Mouse (Mus musculus) brown adipose tissue, adult 24 weeks (tissue): ENCODE data around the gene Cpm. TPM values are rescaled to one million over a fixed set of nuclear protein-coding genes. Genes with fewer than 3 reads are reported as not detected.

Experiments
- H3K27ac ChIP-seq: fragments of 200-500 bp; replicated peaks from 2 replicates; pipeline ENCODE4 v1.5.1; 2012; ENCODE audit warnings: low read depth, mild to moderate bottlenecking, low read length
- H3K4me1 ChIP-seq: fragments of 200-500 bp; 2 replicates; pipeline ENCODE4 v1.6.1; 2012; ENCODE audit warnings: low read length, mixed read lengths; ENCODE audit not compliant: control insufficient read depth, insufficient read depth, insufficient read length
- H3K4me3 ChIP-seq: fragments of 200-500 bp; 2 replicates; pipeline ENCODE4 v1.5.1; 2012; ENCODE audit warnings: low read depth, mild to moderate bottlenecking, low read length, moderate library complexity; ENCODE audit not compliant: insufficient read depth
- polyA plus RNA-seq: library from polyadenylated mRNA; stranded (reverse); fragments of >200 nt; gene quantifications from 2 replicates; pipeline ENCODE4 v1.2.4, GENCODE M21; 2012; ENCODE audit not compliant: missing spikeins, insufficient read depth, insufficient read length

Cpm gene
- polyA plus RNA-seq, 1 experiment: 1.1 TPM

DNA sequence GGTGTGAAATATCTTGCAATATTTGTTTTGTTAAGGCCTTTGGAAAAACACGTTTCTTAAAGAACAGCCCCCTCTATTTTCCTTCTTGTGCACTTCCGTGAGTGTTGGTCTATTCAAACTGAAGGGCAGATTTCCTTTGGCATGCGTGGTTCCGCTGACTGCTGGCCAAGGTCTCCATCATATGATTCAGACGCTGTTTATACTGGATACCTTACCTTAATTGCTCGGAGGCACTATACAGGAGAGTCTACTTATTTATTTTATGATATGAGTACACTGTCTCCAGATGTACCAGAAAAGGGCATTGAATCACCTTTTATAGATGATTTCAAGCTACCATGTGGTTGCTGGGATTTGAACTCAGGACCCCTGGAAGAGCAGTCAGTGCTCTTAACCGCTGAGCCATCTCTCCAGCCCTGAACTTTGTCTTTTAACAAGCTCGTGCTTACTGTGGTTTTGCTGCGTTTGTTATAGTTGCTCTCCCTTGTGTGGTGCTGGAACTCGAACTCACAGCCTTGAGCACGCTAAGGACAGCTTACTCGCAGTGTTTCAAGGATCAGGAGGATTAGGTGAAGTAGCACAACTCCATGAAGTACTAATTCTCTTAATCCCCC lies 20.8 kb downstream of the Cpm start:
- no peak overlapping the region for H3K27ac ChIP-seq
- no peak overlapping the region for H3K4me3 ChIP-seq
- no peaks in the 10 kb centered on the region for H3K4me1 ChIP-seq

DNA sequence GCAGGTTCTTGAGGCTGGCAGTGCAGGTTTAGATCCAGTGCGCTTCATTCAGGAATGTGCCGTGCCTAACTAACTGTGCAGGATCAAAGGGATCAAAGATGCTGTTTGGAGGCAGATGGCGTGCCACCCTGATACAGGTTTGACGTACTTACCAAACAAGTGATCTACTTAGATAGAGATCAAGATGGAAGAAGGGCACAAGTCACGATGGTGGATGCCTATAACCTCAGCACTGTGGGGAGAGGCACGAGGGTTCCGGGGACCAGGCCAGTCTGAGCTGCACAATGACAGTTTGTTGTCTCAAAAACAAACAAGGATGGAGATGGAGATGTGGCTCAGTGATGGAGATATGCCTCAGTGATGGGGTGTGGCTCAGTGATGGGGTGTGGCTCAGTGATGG lies 21.4 kb downstream of the Cpm start:
- H3K4me3 ChIP-seq: no peak overlapping the region
- H3K4me1 ChIP-seq: no peaks in the 10 kb centered on the region
- no peak overlapping the region for H3K27ac ChIP-seq

DNA sequence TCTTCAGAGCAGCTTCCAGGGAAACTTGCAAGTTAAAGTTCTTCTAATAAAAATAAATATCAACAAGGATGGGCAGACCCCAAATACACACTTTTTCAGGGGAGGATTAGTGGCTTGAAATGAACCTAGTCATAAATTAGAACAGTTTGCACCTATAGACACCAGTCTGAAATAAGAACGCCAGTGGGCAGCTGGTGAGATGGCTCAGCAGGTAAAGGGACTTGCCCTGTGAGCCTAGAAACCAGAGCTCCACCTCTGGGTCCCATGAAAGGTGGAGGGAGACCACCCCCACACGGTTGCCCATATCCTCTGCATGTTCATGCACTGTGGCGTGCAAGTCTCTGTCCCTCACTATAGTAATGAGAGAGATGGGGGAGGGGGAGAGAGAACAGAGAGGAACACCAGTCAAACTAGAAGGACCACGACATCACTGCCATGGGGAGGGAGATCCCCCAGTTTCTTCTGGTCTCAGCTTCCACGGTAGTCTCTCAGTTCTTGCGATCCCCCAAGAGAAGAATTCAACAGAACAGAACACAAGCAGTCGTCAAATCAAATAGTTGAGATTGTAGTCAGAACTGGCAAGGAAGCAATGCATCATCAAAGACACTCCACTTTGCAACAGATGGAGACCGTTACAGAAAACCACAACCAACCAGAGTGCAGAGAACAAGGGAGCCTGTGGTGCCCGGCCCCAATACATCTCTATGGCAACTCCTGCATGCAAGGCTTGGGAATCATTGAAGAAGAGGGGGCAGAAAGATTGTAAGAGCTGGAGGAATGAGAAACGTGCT lies 22.5 kb downstream of the Cpm start:
- H3K4me1 ChIP-seq: no peaks in the 10 kb centered on the region
- H3K27ac ChIP-seq: no peak overlapping the region
- no peak overlapping the region for H3K4me3 ChIP-seq

DNA sequence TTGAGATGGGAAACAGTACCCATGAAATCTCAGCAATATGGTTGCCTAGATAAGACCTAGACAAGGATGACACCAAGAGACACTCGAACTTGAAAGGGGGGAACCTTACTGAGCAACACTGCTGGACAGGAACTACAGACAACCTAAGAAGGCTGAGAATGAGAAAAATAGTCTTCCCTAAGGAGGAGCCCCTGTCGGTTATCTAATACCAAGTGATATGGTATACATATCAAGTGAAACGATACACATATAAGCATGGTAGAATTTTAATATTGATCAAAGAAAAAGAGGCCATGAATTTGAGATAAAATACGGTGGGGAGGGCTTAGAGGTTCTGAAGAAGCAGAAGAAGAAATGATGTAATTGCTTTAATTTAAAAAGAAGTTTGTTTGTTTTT lies 23.1 kb downstream of the Cpm start:
- Histone ChIP-seq H3K4me3 (no peak overlapping the region), H3K4me1 (no peaks in the 10 kb centered on the region), H3K27ac (no peak overlapping the region)

GRCm38 (mm10) chr10:117652930-117653778 lies 23.9 kb downstream of the Cpm start:
- H3K4me1 ChIP-seq: no peaks in the 10 kb centered on the region
- H3K27ac ChIP-seq: peak overlapping the region; percentile 34
- no peak overlapping the region for H3K4me3 ChIP-seq

GRCm38 (mm10) chr10:117653779-117654173 lies 24.5 kb downstream of the Cpm start:
- peak overlapping the region; percentile 21; the same call in 1 of the 2 replicates for H3K27ac ChIP-seq
- H3K4me1 ChIP-seq: no peaks in the 10 kb centered on the region

DNA sequence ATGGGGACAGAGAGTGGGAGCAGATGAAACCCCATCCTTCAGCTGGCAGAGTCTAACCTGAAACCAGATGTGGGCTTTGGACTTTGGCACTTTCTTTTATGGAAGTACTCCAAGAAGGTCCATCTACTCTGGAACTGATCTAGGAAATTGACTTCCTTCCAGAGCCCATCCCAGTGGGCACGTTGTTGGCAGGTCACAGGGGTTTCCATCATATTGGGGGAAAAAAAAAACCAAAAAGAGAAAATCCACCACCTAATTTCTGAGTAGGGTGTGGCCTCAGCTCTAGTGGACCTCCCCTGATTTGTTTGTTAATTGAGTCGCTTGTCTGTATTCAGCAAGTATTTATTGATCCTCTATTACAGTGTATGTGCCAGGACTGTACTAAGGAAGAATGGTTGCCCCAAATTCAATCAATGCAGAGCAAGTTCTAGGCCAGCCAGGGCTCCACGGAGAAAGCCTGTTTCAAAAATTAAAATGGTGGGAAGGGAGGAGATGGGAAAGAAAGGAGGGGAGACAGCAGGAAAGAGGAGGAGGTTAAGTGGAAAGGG lies 25.4 kb downstream of the Cpm start:
- H3K4me3 ChIP-seq: no peak overlapping the region
- H3K4me1 ChIP-seq: no peaks in the 10 kb centered on the region
- no peak overlapping the region for H3K27ac ChIP-seq

More at GRCm38 (mm10) chr10:117653779-117654173, 24.5 kb downstream of the Cpm start:
- H3K4me3 ChIP-seq: no peak overlapping the region

DNA sequence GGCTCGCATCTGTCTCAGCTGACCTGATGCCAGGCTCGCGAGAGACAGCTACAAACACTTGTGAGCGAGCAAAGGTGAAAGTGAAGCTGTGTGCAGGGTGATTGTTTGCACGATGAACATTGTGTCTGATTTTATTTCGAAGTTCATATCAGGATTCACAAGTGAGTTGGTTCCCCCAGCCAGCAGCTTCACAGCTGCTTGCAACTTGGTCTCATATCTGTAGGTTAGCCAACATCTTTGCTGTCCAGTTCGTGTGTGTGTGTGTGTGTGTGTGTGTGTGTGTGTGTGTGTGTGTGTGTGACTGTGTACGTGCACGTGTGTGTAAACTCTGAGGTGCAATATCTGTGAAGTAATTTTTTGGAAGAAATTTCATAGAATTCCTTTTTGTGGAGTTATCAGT lies 26.2 kb downstream of the Cpm start:
- no peak overlapping the region for H3K27ac ChIP-seq
- no peak overlapping the region for H3K4me3 ChIP-seq
- H3K4me1 ChIP-seq: no peaks in the 10 kb centered on the region

- H3K4me1 ChIP-seq: no peaks in the 10 kb centered on the region
- no peak overlapping the region for H3K4me3 ChIP-seq
- H3K27ac ChIP-seq: no peak overlapping the region
These were observed 26.8 kb downstream of the Cpm start for GRCm38 (mm10) chr10:117655908-117656661.

DNA sequence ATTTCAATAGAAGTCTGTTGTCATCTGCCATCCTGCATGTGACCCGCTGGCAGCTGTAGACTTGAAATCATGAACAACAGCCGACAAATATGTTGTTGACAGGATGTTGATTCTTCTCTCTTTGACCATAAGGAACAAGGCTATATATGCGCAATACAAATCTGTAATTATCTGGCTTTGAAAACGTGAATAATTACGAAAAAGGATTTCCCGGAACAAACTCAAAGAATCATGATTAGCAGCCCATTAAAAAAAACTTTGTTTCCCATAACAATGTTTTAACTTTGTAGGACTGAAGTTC lies 27.3 kb downstream of the Cpm start:
- no peak overlapping the region for H3K27ac ChIP-seq
- H3K4me3 ChIP-seq: no peak overlapping the region
- no peaks in the 10 kb centered on the region for H3K4me1 ChIP-seq

GRCm38 (mm10) chr10:117656985-117657658 lies 27.8 kb downstream of the Cpm start:
- no peak overlapping the region for H3K27ac ChIP-seq
- no peaks in the 10 kb centered on the region for H3K4me1 ChIP-seq
- H3K4me3 ChIP-seq: no peak overlapping the region

GRCm38 (mm10) chr10:117657659-117658306 lies 28.5 kb downstream of the Cpm start:
- no peak overlapping the region for H3K27ac ChIP-seq
- H3K4me3 ChIP-seq: no peak overlapping the region
- H3K4me1 ChIP-seq: no peaks in the 10 kb centered on the region

- Histone ChIP-seq H3K4me1 (no peaks in the 10 kb centered on the region), H3K4me3 (no peak overlapping the region), H3K27ac (no peak overlapping the region)
These were observed 29.5 kb downstream of the Cpm start for GRCm38 (mm10) chr10:117658522-117659429.
